Mouse (Mus musculus): ENCODE data around the gene Rgs16. TPM values are rescaled to one million over a fixed set of nuclear protein-coding genes. Genes with fewer than 3 reads are reported as not detected.

The Rgs16 gene
- polyA plus RNA-seq, 1 experiment from 2014 or later, result 0.03 TPM

DNA sequence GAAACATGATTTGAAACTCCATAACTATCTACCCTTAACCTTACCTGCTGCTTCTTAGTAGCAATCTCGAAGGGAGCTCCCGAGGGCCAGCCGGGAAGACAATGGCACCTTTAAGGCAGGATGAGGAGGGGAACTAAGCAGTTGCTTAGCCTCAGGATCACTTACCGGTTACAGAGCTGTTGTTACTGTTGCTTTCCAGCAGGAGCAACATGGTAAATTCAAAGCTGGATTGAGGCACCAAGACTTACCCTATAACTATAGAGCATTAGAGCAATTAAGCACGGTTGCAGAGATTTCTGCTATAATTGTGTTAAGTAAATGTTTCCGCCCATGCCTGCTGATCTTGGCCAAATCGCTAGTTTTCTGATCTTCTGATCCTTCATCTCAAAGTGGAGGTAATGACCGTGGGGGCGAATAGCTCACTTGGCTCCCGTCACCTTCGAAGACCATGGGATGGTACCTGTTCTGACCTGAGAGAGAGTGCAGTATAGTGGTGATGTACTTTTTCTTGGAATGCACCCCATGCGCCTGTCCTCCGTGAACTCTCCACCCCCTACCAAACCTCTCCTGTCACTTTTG lies 623 bp upstream of the Rgs16 start:
- DNase-seq (ENCODE audit: low read depth, low spot score), result no peak
- ATAC-seq, result no peak
- TF ChIP-seq CTCF (IDR thresholded peaks at IDR 0.05), result no peak
- no peaks in the 10 kb centered on the region for H3K27me3 ChIP-seq
- CTCF ChIA-PET, result no interaction called here
- POLR2A ChIA-PET, result no interaction called here
- in situ Hi-C loops (cut with MboI; ENCODE audit: low pct_unique_long_range_greater_than_20kb), result loop anchor here (10.0 kb wide), 3 partner anchors 305 to 695 kb away; no protein-coding TSS in a partner anchor

DNA sequence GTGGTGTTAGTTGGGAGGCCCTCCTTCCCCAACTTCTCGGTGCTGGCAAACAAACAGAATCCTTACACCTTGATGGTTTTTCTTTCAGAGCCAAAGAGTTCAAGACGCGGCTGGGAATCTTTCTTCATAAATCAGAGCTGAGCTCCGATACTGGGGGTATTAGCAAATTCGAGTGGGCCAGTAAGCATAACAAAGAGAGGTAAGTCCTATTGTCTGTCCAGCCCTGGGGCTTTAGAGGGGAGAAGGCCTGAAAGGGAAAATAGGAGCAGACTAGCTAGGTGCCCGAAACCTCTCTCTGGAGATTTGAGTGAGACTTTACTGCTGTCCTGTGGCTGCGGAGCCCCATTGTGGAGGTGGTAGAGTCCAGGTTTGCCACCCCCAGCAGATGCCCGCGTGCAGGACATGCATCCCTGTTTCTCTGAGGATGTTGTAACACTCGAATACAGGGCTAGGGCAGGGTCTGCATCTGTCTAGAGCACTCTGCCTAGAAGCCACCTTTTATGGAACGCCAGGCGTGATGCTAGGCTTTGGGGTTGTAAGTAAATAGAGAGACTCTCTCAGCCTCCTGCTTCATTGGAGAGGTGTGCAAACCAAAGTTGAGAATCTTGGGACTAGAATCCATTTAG lies 739 bp downstream of the Rgs16 start:
- ChIA-PET POLR2A (no interaction called here), CTCF (interaction anchor here (0.8 to 2.0 kb wide), 4 partner anchors 9 to 184 kb away, joined by 3 to 5 read pairs (median 4); no protein-coding TSS in a partner anchor)
- ATAC-seq (no peak), DNase-seq (ENCODE audit: low read depth, low spot score) (no peak)
- H3K27me3 ChIP-seq, result no peaks in the 10 kb centered on the region
- TF ChIP-seq CTCF (IDR thresholded peaks at IDR 0.05), result no peak
- in situ Hi-C loops (cut with MboI; ENCODE audit: low pct_unique_long_range_greater_than_20kb), result loop anchor here (10.0 kb wide), 3 partner anchors 306 to 696 kb away; no protein-coding TSS in a partner anchor

DNA sequence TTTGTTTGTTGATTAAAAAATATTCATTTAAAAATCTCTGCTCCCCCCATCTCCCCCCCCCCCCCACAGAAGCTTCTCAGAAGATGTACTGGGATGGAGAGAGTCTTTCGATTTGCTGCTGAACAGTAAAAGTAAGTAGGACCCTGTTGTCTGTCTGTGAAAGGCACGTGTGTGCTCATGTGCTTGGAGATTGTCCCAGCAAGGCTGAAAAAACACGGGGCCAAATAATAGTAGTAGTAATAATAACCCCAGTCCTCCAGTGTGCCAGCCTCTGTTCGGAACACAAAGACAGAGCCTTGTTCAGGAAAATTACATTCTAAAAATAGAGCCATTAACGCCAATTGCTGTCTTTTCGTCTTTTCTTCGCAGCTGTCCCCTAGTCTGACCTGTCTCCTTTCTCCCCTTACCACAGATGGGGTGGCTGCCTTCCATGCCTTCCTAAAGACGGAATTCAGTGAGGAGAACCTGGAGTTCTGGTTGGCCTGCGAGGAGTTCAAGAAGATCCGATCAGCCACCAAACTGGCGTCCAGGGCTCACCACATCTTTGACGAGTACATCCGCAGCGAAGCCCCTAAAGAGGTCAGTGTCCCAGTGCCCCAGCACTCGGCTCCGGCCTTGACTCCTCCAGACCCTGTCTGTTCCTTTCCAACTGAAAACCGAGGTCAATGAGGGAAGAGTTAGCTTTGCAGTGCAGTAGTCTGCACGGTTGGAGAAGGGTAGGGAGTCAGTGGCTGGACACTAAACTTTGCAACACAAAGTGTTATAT lies 1.6 kb downstream of the Rgs16 start:
- CTCF ChIA-PET, result interaction anchor here (0.8 to 2.0 kb wide), 5 partner anchors 8 to 184 kb away, joined by 3 to 5 read pairs (median 4); no protein-coding TSS in a partner anchor
- no peak for TF ChIP-seq CTCF (IDR thresholded peaks at IDR 0.05)
- H3K27me3 ChIP-seq, result no peaks in the 10 kb centered on the region

DNA sequence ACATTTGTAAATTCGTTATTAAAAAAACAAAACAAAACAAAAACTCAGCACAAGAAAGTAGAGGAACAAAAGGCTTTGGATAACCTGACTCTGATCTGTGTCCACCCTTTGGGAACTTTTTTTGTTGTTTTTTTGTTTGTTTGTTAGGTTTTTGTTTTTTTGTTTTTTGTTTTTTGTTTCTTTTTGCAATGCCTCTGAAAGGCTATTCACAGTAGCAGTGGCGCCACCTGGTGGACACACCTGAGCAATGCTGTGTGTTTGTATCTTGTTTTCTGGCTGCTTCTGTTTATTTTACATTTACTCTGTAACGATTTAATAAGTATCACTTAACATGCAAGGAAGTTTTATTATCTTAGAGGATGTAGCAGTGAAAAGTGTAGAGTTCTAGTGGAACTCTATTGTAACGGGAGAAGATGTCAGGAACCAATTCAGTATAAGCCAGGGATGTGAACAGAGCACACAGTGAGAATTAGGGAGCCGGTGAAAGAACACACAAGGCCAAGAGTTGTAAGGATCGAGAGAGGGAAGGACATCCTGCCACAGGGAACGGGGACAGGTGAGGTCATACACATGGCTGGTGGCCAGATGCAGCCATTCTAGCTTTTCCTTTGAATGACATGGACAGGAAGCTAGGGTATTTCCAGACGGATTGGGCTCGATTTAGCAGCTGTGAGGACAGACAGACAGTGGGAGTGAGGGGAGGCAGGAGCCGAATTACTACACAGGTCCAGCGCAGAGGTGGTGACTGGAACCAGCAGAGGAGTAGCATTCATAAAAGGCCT lies 2.4 kb downstream of the Rgs16 start:
- CTCF ChIA-PET, result interaction anchor here (0.7 to 2.0 kb wide), 4 partner anchors 11 to 191 kb away, joined by 3 to 14 read pairs (median 4); no protein-coding TSS in a partner anchor
- no peaks in the 10 kb centered on the region for H3K27me3 ChIP-seq
- in situ Hi-C loops (cut with MboI; ENCODE audit: low pct_unique_long_range_greater_than_20kb), result loop anchor here (10.0 kb wide), 3 partner anchors 308 to 698 kb away; no protein-coding TSS in a partner anchor
- POLR2A ChIA-PET, result interaction anchor here (0.5 to 0.9 kb wide), 3 partner anchors 184 to 254 kb away, joined by 3 to 6 read pairs (median 4); no protein-coding TSS in a partner anchor
- ATAC-seq, result no peak
- DNase-seq (ENCODE audit: low read depth, low spot score), result no peak
- peak; percentile 91 for TF ChIP-seq CTCF (IDR thresholded peaks at IDR 0.05)

More for the DNA sequence above, 1.6 kb downstream of the Rgs16 start:
- POLR2A ChIA-PET, result interaction anchor here (0.6 kb wide), 1 partner anchor 195 kb away, joined by 5 read pairs; no protein-coding TSS in a partner anchor
- ATAC-seq (no peak), DNase-seq (ENCODE audit: low read depth, low spot score) (no peak)
- in situ Hi-C loops (cut with MboI; ENCODE audit: low pct_unique_long_range_greater_than_20kb), result loop anchor here (10.0 kb wide), 3 partner anchors 307 to 697 kb away; no protein-coding TSS in a partner anchor

DNA sequence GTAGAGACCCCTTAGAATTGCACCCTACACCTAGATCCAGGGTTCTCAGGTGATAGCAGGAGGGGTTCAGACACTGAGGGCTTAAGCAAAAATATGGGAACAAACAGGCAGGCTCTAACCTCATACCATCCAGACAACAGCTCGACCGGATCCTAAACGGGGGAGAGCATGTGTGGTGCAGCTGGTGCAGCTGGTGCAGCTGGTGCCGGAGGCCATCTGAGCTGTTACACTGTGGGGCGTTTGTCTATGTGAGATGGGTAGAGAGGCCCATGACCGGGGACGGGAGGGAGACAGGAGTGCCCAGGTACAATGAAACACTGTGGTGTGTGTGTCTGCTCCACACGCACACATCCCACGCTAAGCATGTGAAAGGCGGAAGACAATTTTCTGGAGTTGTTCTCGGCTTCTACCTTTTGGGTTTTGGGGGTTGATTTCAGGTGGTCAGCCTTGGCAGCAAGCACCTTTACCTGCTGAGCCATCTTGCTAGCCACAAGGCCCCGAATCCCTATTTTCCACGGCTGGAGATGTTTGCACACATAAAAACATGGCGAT lies 6.0 kb downstream of the Rgs16 start:
- CTCF ChIA-PET, result interaction anchor here (2.0 kb wide), 1 partner anchor 188 kb away, joined by 10 read pairs; no protein-coding TSS in a partner anchor
- no peak for TF ChIP-seq CTCF (IDR thresholded peaks at IDR 0.05)
- DNase-seq (ENCODE audit: low read depth, low spot score) (no peak), ATAC-seq (no peak)
- in situ Hi-C loops (cut with MboI; ENCODE audit: low pct_unique_long_range_greater_than_20kb), result loop anchor here (5.0 to 10.0 kb wide), 4 partner anchors 189 to 701 kb away; no protein-coding TSS in a partner anchor
- POLR2A ChIA-PET, result no interaction called here
- no peaks in the 10 kb centered on the region for H3K27me3 ChIP-seq

DNA sequence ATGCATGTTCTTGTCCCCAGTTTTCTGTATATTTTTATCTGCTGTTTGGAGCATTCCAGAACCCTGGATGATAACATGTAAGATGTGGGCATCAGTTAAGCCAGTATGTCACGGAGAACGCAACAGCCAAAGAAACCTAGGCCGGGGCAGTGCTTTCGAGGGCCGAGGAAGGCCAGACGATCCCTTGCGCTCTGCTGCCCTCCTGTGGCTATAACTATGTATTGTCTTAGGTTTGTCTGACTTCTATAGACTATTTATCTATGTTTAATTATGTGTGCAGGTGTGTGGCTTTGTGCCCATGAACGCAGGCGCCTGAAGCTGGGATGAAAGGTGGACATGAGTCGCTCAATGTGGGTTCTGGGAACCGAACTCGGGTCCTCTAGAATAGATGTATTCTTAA lies 6.6 kb downstream of the Rgs16 start:
- CTCF ChIA-PET, result interaction anchor here (0.8 to 1.3 kb wide), 5 partner anchors 188 to 204 kb away, joined by 3 to 4 read pairs (median 3); no protein-coding TSS in a partner anchor
- ATAC-seq, result no peak
- DNase-seq (ENCODE audit: low read depth, low spot score), result no peak
- no peaks in the 10 kb centered on the region for H3K27me3 ChIP-seq
- TF ChIP-seq CTCF (IDR thresholded peaks at IDR 0.05), result peak; percentile 84
- in situ Hi-C loops (cut with MboI; ENCODE audit: low pct_unique_long_range_greater_than_20kb), result loop anchor here (5.0 to 10.0 kb wide), 4 partner anchors 189 to 702 kb away; no protein-coding TSS in a partner anchor
- POLR2A ChIA-PET, result no interaction called here

DNA sequence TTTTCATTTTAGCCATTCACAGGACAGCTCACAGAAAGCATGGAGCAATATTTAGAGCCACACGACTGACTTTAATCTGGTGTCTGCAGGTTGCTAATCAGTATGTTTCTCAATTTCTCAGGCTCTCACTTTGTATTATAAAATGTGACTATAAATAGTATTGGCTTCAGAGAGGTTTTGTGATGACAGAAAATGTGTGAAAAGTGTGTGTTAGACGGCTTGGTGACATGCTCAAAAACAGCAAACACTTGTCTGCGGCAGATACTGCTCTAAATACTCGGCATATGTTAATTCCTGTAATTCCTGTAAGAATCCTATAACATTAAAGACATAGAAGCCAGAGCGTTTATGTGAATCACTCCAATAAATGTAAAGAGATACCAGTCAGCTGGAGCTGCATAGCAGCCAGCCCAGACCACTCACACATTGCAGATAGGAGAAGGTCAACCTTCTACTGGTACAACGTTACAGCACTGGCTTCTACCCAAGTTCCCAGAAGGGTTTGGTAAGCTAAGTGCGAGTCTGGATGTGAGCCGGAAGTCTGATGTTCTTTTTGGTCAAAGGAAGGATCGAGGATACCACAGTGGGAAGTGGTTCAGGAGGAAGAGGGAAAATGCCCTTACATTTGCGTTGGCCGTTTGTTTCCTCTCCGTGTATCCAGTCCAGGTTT lies 7.8 kb downstream of the Rgs16 start:
- no peak for TF ChIP-seq CTCF (IDR thresholded peaks at IDR 0.05)
- POLR2A ChIA-PET, result interaction anchor here (0.6 kb wide), 1 partner anchor 16 kb away, joined by 3 read pairs; no protein-coding TSS in a partner anchor
- in situ Hi-C loops (cut with MboI; ENCODE audit: low pct_unique_long_range_greater_than_20kb), result loop anchor here (5.0 to 10.0 kb wide), 4 partner anchors 191 to 703 kb away; no protein-coding TSS in a partner anchor
- CTCF ChIA-PET, result interaction anchor here (1.1 to 2.8 kb wide), 9 partner anchors 58 to 205 kb away, joined by 3 to 21 read pairs (median 8); no protein-coding TSS in a partner anchor
- ATAC-seq (no peak), DNase-seq (ENCODE audit: low read depth, low spot score) (no peak)
- H3K27me3 ChIP-seq, result no peaks in the 10 kb centered on the region

DNA sequence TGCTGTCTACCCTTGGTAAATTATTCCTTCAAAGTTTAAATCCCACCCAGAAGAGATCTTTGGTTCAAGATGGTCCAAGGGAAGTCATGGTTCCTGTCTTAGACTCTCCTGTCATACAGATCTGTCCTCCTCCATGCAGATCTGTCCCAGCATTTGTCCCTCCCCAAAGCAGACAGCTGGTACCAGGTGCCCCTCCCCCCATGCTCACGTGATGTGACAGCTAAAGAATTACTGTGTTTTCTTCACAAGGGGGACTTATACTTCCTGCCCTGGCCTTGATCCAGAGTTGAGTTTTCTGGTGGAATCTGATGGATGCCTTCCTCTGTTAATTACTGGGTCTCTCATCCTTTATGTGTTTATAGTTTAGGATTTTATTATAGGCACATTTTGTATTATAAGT lies 8.4 kb downstream of the Rgs16 start:
- TF ChIP-seq CTCF (IDR thresholded peaks at IDR 0.05), result no peak
- no peak for DNase-seq (ENCODE audit: low read depth, low spot score)
- H3K27me3 ChIP-seq, result no peaks in the 10 kb centered on the region
- ATAC-seq, result no peak
- in situ Hi-C loops (cut with MboI; ENCODE audit: low pct_unique_long_range_greater_than_20kb), result loop anchor here (5.0 to 10.0 kb wide), 4 partner anchors 191 to 704 kb away; no protein-coding TSS in a partner anchor
- ChIA-PET CTCF (interaction anchor here (1.2 to 2.8 kb wide), 15 partner anchors 16 to 314 kb away, joined by 3 to 21 read pairs (median 5); partner anchors contain the start of gene Npl), POLR2A (no interaction called here)

All from Patski (cell line).